Mouse (Mus musculus) testis, postnatal 14 days (tissue): ENCODE measurements around the gene Tfpi.

Source experiments
- DNase-seq: peaks from one replicate; pipeline ENCODE4 v3.0.0; 2021; ENCODE audit warnings: low spot score

The Tfpi gene

DNA sequence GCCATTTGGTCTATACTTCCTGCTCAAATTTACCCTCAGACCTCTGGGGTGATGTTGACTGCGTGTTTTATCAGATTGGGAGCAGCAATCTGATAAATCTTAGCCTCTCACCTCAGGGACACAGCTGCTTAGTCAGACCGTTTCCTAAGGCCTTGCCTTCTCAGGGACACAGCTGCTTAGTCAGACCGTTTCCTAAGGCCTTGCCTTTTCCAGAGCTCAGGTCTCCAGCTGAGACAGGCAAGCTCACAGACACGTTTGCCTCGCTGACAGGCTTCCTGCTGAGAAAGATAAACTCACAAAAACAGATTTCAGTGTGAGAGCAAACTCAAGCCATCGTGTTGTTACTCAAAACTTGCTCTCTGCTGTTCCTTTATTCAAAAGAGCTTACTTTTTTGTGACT lies 1.9 kb downstream of the Tfpi start:
- DNase-seq, result no peak

DNA sequence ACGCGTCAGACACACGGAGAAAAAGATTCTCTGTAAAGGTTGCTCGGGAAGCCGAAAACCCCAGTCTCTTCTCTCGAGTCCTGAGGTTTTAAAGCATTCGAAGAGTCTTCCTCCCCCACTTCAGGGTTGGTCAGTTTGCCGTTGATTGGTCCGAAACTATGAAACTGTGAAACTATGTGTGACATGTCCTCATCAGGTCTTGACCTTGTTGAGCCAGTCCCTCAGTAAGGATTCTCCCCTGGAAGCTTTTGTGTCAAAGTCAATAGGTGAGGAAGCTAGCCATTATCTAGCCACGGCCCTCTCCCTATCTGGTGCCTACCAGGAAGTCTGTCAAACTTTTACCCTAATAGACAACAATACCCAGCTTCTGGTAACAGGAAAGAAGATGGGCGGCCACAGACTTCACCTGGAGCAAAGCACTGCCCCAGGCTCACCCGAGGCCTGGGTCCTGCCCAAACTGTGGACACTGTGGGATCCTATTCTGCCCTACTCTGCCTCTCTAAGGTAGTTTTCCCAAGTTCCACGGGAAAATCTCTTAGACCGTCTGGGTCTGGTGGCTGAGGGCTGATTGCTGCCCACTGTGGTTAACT lies 2.5 kb downstream of the Tfpi start:
- DNase-seq, result no peak

DNA sequence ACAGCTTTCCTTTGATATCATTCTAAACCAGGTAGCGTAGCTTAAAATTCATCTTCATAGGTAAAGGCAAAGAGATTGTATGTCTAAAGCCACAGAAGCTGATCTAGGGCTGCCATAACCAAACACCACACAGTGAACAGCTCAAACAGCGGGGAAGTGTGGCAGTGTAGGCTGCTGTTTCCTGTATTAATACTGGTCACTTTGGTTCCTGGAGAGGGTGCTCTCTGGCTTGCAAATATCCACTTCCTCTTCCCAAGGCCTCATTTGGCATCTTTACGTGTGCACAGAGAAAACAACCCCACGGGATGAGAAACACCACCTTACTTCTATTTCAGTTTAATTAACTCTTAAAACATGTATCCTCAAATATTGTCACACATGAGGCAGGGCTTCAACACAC lies 9.2 kb downstream of the Tfpi start:
- DNase-seq, result no peak

DNA sequence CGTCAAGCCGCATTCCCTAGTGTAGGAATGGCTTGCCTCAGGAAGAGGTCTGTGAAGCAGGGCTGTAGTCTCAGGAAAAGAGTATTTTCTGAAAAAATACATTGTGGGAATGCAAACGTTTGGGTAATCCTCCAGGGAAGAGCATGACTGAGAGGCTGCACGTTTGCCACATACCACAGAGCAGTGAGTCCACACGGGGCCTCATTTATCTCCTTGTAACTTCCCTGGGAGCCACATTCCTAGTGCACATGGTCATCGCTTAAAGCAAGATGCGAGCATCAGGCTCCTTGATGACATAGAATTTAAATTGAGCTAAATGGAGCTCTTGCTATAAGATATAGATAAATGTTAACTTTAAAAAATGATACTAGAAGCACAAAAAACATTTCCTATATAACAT lies 11.6 kb downstream of the Tfpi start:
- no peak for DNase-seq

DNA sequence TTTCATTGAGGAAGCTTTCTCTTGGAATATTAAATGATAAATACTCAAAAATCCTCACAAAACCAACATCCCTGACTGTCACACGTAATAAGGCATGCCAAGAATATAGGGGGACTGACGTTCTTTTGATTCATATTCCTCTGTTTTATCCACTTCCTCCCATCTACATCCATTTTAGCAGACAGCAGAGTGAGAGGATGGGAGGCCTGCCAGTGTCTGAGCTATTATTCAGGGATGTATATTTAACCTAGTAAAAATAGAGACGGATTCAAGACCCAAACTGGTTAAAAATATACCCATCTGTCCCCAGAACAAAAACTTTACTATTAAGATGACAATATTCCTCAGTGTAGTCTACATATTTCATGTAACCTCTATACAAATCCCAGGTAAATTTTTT lies 14.2 kb downstream of the Tfpi start:
- DNase-seq, result no peak

DNA sequence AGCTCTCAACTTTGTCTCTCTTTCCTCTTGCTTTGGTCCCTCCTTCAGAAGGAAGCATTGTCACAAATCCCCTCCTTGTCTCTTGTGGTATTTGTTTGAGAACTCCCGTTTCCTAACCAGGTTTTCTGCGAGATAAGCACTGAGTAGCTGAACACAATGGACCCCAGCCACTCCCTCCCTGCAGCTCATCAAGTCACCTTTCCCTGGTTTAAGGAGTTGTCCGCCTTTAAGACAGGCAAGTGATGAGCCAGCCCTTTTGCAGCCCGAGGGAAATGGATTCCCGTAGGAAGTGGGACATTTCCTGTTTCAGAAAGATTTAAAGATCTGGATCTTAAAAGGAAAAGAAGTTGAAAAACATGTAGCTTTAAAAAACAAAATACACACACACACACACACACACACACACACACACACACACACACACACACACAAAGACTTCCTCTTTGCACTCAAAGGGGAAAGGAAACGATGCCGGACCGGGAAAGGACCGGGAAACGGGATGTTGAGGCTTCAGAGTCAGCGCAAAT lies 16.9 kb downstream of the Tfpi start:
- no peak for DNase-seq

DNA sequence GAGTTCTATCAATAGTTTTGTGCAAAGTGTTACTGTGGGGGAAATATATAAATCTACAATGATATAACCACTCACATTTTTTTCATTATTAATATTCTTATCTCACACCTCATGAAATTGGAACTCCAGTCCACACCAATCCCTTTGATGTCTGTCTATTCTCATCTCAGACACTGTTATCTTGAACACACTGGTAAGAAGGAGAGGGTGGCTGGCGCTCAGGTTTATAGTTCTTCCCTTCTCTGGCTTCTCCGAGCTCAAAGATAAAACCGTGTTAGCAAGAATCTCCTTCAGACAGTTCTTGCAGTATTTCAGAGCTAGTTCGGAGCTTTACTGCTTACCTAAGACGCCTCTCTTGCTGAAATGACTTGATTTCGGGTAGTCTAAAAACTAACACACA lies 19.4 kb downstream of the Tfpi start:
- no peak for DNase-seq

DNA sequence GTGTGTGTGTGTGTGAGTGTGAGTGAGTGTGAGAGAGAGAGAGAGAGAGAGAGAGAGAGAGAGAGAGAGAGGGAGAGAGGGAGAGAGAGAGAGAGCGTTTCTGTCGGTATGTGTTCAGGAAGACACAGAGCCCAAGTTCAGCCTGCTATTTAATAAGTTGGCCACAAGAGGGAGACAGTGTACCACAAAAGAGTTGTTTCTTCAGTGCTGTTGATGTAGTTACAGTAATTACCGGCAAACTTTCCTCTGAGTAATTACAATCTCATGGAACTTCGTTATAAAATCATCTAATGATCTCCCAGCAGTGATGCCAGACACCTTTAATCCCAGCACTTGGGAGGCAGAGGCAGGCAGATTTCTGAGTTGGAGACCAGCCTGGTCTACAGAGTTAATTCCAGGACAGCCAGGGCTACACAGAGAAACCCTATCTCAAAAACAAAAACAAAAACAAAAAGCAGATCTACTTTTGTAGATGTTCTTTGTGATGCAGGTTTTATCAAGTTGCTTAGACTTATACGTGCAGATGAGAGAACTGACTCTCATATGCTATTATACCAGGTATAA lies 21.3 kb downstream of the Tfpi start:
- DNase-seq, result peak; percentile 47

DNA sequence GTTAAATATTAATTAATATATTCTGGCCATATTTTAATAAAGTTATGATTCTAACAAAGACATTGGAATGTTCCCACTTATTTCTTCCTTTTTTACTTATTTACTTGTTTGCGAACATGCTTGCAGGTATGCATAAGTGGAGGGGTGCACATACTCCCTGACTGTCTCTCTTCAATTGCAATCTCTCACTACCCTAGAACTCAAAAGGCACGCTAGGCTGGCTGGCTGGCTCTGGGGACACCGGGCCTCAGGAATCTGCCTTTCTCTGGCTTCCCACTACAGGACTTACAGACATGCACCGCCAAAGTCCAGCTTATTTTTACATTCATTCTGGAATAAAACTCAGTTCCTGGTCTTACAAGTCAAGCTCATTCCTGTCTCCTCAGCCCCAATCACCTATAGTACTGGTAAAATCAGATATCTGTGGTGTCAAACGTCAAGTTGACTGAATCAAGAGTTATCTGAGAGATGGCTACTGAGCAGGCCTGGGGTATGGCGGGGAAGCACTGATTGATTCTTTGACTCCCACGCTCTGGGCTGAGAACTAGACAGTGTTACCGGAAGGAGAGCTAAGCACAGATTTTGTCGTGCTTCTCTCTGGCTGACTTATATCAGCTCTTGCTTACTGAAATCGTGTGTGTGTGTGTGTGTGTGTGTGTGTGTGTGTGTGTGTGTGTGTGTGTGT lies 21.9 kb downstream of the Tfpi start:
- no peak for DNase-seq

DNA sequence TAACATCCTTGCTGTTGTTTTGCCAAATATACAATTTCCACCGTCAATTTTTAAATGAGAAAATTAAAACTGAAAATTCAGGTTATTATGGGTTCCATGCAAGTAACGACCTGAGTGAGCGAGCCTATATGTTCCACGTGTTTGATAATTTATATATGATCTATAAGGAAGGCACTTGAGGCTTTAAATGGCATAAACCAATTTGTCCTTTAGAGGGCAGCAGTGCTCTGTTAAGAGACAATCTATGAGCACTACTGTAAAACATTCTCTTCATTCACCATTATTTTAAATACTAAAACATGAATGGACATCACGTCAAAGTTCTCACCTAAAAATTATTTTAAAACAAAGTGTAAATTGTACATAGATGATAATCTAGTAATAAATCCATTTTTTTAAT lies 22.5 kb downstream of the Tfpi start:
- DNase-seq, result no peak

DNA sequence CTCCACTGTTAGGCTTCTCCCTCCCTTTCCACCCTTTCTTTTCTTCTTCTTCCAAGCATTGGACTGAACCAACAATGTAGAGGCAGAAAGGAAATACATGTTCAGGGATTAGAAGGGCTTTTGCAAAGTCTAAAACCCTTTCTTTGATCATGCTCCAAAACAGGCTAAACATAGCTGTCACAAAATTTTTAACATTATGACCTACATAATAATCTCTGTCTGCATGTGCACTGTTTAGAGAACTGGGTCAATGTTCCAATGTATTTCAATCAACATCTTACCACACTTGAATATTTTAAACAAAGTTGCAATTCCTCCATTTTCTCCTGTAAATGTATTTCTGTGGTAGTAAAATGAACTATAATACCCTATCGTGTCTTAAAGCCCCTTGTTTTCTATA lies 31.1 kb downstream of the Tfpi start:
- no peak for DNase-seq

DNA sequence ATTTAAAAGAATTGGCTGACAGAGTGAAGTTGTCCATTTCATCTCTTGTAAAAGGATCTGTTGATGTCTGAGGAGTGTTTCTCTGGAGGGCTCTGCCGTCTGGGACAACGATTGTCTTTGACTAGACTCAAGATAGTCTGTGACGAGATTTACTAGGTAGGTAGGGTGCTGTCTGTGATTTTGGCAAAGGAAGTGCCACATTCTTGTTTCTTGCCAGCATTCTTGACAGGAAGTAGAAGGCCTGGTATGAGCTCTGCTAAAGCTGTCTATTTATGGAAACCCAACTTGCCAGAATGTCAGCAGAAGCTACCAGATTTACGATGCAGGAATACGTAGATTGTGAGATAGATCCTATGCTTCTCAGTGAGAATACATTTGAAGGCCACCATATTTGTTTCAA lies 34.6 kb downstream of the Tfpi start:
- no peak for DNase-seq

DNA sequence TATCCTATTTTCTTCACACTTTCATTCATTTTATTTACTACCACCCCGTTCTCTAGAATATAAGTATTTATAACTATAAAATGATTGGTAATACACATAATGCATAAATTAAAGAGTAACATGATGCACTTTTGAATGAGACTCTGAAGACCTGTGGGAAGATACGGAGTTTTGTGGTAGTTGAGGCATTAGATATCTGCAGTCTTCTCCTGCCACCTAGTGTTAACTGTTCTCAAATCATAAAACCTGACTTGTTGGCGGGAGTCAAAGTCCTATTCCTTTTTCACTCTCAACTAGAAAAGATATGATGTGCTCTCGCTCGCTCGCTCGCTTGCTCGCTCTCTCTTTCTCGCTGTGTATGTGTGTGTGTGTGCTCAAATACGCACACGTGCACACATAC lies 46.9 kb downstream of the Tfpi start:
- no peak for DNase-seq

DNA sequence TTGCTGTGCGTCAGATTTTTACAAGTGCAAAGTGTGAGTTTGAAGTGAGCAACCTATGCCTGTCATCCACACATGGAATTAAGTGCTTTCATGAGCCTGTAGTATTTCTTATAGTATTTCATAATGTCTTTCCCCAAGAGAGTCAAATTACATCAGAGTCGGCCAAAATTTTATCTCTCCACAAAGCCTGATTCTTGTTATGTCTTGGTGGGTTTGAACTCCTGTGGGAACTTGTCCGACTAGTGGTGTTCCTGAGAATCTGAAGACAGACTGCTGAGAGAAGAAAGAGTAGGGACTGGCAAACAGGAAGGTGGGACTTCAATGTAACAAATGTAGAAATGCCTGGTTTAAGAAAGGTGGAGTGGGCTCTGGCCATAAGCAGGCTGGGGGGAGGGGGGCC lies 47.7 kb downstream of the Tfpi start:
- DNase-seq, result no peak

DNA sequence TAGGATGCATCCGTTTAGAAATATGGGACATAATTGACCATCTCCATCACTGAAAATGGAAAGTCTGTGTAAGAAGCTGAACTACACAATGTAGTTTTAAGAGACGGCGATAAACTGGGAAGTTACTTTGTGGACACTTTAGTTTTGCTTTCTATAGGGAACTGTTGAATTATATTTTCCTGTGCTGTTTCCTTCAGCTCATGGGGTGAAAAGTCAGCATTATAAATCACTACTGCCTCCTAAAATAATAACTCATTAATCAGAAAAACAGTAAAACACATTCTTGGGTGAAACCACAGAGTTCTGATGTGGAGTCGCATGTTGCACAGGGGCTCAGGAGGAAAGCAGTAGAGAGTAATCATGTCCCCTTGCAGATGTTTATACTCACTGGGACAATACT lies 50.0 kb downstream of the Tfpi start:
- no peak for DNase-seq

DNA sequence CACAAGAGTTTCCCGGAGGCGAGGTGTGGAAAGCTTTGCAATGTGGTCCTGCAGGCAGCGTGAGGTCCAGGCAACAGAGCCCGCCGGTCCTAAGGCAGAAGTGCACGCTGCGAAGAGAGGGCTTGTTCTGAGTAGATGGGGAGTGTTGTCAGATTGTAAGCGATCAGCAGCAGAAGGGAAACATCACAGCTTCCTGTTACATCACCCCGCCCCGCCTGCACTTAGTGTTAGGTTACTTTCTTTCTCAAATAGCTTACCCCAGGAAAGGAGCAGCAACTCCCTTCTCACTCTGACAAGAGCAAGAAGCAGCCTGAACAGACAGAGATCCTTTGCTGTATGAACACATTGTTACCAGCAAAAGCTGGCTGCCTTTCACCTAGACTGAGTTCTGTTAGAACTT lies 51.4 kb downstream of the Tfpi start, which contains the start of gene Calcrl:
Gene Calcrl, minus strand, starts transcription at position 274 of the 400 bp plus-strand sequence.
- DNase-seq, result peak; percentile 77

DNA sequence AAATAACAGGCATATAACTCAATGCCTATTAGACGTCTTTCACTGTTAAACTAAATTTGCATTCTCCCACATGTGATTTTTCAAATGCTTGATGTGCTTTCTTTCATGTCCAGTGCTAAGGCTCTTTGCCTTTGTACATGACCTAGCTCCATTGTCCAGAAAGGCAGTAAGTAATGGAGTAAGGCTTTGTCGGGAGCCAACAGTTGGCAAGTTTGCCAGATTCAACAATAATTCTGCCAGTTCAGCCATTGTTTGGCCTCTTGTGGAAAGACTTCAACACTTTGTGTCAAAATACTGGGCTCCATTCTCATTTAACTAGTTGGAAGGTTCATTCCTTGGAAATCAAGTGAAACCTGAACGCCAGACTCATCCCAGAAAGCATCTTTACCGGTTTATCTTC lies 60.1 kb downstream of the Tfpi start:
- DNase-seq, result no peak

DNA sequence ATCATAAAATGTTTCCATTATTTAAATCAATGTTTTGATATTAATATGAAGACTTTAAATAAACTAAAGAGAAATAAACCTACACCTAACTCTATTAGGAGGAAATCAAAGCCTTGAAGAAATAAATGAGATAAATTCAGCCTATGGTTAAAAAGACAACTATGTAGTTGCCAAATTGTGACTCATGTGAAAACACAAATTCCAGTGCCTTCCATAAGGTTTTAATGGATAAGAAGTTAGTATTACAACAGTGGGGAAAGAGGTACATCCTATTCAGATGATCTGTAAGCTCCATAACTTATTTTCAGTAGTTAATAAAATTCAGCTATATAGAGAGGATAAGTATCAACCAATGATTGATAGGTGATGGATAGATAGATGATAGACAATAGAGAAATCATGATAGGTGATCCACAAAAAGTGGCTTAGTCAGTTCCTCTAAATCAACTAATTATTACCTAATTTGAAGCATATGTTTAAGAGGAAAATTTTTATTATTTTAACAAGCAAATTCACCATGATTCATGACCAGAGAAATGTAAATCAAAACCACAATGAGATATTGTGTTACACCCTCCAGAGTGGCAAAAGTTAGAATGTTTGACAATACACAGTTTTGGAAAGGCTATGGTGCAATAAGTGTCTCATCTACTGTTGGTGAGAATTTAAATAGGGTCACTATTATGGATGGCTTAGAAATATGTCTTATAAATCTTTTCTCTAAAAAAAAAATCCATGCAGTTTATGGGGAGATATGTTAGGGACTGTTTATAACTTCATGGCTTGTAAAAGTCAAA lies 66.6 kb downstream of the Tfpi start:
- no peak for DNase-seq

DNA sequence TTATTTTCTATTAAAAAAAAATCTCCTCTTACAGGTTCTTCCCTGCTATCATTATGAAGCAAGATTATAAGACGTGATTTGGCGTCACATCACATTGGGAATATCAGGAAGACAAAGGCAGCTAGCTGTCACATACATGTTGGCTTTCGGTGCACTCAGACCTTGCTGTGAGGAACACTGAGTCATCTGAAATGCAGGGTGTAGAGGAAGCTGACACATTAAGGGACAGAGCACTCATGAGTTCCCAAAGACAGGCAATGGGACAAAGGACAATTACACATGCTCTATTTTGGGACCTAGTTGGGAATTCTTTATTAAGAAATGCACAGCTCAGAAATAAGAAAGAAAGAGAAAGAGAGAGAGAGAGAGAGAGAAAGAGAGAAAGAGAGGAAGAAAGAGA lies 71.7 kb downstream of the Tfpi start:
- no peak for DNase-seq

DNA sequence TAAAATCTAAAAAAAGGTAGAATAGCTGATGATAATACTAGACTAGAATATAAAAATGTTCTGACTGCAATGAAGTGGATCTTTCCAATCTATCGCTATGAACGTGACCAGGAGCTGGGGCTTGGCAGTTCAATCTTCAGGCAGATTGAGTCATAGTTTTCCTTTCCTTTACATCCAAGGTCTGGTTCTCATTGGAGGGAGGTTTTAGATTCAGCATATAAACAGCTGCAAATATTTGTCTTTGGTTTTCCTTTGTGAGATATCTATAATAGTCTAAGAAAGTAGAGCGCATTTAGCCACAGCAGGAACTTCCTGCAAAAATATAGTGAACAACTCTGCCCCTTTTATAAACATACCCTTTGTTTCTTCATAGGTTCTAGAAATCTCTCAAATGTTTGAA lies 73.9 kb downstream of the Tfpi start:
- no peak for DNase-seq

DNA sequence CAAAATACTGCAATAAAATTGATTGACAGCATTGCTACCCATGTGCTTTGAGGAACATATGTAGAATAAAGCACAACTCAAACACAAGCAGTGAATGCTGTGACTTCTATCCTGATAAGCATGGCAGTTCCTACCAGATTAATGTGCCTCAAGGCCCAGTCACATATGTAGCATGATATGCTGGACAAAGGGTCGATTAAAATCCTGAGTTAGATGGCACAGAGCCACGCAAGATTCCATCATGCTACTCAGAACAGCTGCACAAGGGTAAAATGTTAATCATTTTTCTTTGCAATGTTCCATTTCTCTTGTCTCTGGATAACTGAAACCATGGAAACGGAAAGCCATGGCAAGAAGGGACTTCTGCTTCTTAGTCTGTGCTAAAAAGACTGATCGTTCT lies 80.0 kb downstream of the Tfpi start:
- no peak for DNase-seq

DNA sequence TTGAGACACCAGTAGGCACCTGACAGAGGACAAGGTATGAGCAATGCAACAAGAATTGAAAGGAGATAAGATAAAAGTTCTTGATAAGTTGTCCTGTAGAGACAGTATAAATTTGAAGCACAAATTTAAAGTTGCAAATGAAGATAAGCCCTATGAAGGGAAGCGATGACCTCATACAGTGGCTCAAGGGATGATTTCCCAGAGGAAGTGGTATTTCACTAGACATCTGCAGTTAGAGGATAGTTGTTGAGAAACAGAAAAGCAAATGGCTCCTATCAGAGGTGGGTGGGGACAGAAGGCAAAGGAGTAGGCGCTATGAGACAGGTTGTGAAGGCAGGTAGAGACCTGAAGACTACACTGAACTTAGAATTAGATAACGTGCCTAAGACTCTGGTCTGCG lies 83.3 kb downstream of the Tfpi start:
- no peak for DNase-seq

DNA sequence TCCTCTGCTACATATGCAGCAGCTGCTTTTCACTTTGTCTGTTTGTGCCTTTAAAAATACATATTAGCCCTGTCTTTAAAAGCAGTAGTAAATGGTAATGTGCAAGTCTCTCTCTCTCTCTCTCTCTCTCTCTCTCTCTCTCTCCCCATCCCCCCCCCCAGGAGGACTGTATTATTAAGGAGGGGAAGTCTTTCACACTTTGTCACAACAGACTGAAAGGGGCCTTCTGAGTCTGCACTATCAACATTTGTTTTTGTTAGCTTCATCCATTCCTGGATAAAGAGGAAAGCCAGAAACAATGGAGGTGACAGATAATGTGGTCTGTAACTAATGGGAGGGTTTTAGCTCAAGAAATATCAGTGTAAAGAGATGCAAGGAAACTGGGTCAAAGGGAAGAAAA lies 87.5 kb downstream of the Tfpi start:
- no peak for DNase-seq
